Mouse (Mus musculus): Measurements from ENCODE around the gene Dusp21. TPM values are rescaled to one million over a fixed set of nuclear protein-coding genes. Genes with fewer than 3 reads are reported as not detected.

The Dusp21 gene
- total RNA-seq (2022): not detected

- DNase-seq (ENCODE audit: low spot score): no peak
Observed at GRCm38 (mm10) chrX:18145557-18145956, at the start of gene Dusp21. Gene Dusp21, plus strand, starts transcription at chrX:18145857.

GRCm38 (mm10) chrX:18160734-18161442, 15.2 kb downstream of the Dusp21 start:
- no peak for DNase-seq (ENCODE audit: low spot score)

GRCm38 (mm10) chrX:18161796-18162191, 16.1 kb downstream of the Dusp21 start:
- no peak for DNase-seq (ENCODE audit: low spot score)

DNA sequence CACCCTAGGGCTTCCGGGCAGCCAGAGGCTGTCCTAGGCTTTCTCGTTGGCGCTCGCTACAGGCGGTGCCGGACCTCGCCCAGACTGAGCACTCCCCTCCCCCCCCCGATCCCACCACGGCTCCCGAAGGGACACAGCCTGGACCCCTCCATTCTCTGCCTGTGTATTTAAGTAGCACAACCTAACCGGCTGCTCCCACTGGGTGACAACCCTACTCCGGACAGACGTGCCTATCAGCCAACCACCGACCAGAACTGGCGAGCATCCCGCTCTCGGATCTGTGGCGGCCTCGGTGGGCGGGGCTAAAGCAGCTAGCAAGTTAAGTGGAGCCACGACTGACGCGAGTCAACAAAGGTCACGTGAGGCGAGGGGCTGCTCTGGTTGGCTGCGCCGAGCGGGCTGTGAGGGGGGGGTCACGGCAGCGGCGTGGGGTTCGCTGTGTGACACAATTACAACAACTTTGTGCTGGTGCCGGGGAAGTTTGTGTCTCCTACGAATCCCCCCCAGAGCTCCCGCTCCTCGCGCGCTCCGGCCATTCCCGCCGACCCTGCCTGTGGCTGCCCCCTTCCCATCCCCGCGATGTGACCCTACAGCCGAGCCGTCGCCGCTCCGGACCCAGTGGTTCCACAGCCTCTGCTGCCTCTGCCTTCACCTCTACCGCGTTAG, 16.7 kb downstream of the Dusp21 start, which contains the start of gene Kdm6a:
Kdm6a (plus strand) TSS at position 384 of the 666 bp plus-strand sequence.
- DNase-seq (ENCODE audit: low spot score): peak; percentile 96

GRCm38 (mm10) chrX:18162861-18163731, 17.4 kb downstream of the Dusp21 start:
- peak; percentile 13 for DNase-seq (ENCODE audit: low spot score)

- peak; percentile 20 for DNase-seq (ENCODE audit: low spot score)
Observed at GRCm38 (mm10) chrX:18163917-18164624, 18.4 kb downstream of the Dusp21 start.

- DNase-seq (ENCODE audit: low spot score): no peak
Observed at GRCm38 (mm10) chrX:18165121-18165520, 19.5 kb downstream of the Dusp21 start.

GRCm38 (mm10) chrX:18166961-18167360, 21.3 kb downstream of the Dusp21 start:
- no peak for DNase-seq (ENCODE audit: low spot score)

GRCm38 (mm10) chrX:18168940-18169339, 23.3 kb downstream of the Dusp21 start:
- no peak for DNase-seq (ENCODE audit: low spot score)

GRCm38 (mm10) chrX:18174831-18175230, 29.2 kb downstream of the Dusp21 start:
- DNase-seq (ENCODE audit: low spot score): no peak

DNA sequence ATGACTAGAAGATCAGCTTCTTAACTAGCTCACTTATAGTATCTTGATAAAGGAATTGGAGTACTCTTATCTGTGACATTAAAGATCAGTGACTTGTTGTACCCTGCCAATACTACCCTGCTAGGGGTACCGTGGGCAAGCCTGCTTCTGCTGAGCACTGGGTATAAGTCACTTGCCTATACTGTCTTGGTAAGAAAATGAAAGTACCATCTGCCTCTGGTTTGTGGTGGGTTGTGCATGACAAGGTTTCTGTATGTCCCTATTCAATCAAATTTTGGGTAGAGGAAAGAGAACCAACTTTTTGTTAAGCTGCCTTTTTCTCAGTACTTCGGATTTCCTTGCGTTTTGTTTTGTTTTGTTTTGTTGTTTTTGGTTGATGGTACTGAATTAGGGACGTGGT, 32.1 kb downstream of the Dusp21 start:
- no peak for DNase-seq (ENCODE audit: low spot score)

DNA sequence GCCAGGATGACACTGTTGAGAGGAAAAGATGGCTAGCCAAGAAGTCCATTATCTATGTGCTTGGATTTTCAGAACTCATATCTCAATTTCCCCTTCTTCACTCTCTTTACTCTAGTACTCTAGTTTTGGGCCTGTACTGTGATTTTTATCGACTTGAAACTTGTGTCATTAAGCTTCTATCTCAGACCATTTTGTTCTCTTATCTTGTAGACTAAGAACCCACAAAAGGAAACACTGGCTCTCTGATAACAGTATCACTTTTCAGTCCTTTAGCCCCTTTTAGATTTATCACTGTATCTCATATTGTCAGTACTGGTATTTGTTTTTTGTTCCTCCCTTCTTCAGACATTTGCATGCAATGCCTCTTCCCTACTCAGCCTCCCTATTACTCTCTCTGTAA, 33.8 kb downstream of the Dusp21 start:
- no peak for DNase-seq (ENCODE audit: low spot score)

GRCm38 (mm10) chrX:18187203-18187602, 41.5 kb downstream of the Dusp21 start:
- DNase-seq (ENCODE audit: low spot score): peak; percentile 10

DNA sequence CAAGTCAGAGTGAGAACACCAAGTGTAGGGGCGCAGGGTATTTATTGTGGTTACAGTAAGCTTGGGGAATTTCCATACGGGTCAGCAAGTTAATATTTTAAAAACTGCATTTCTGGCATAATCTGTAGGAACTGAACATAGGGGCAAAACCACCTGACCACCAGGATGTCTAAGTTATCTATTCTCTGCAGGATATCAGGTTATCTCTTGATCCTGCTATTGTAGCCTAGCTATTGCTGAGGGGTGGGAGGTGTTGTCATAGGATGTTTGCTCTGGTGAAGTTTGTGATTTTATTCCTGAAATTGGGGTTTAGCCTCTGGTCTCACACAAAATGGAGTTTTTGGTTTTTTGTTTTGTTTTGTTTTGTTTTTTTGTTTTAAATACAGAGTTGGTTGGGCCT, 42.6 kb downstream of the Dusp21 start:
- DNase-seq (ENCODE audit: low spot score): no peak

Other genes starting within 250 kb of the Dusp21 start
- gene Kdm6a, start 16.7 kb downstream of the Dusp21 start, total RNA-seq (2022): 10 to 100 TPM; 13.7 to 42.3 (median 27.4) TPM

Data from heart, adult 8-10 months (tissue).